Mouse (Mus musculus): Measurements from ENCODE around the gene Olfr603.
"Not testable (repeated sequence)": the region's sequence is repeated elsewhere in the genome, so short reads cannot be mapped to it uniquely, and the experiment has no call there.

Olfr603 gene

DNA sequence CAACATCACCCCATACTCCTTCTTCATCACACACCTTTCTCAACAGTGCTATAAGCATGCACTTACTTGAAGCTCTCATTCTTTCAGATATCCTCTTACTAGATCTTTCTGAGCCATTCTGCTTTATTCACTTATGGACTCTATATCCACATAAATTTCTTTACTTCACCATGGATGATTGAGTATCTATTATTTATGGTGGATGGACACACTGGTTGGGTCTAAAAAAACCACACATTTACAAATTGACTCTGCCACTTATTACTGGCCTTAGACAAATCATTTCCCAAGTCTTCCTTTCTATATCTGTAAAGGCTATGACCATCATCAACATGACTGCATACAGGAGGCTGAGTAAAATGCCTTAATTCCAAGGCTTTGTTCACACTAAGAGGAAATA is at the start of gene Olfr603:
Olfr603 (minus strand) TSS at position 101 of the 400 bp plus-strand sequence.
- no peak for DNase-seq

DNA sequence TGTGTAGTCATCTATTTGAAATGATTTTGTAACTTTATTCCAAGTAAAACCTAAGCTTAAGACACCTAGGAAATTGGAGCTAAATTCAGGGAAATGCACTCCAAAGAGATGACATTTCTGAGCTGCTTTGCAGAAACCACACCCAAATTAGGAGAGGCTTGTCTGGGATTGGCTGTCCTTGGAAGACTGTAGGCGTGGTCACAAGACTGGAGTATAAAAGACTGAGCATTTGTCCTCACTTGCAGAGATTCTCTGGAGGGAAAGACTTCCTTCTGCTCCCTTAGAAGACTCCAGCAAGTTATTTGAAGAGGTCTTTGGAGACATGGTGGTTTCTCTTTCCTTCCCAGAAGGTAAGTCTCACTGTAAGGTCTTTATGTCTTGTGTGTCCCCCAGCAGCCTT is 28.8 kb upstream of the Olfr603 start, which contains the start of gene Usp17lc:
Usp17lc (plus strand) TSS at position 301 of the 400 bp plus-strand sequence.
- DNase-seq = not testable (repeated sequence)

DNA sequence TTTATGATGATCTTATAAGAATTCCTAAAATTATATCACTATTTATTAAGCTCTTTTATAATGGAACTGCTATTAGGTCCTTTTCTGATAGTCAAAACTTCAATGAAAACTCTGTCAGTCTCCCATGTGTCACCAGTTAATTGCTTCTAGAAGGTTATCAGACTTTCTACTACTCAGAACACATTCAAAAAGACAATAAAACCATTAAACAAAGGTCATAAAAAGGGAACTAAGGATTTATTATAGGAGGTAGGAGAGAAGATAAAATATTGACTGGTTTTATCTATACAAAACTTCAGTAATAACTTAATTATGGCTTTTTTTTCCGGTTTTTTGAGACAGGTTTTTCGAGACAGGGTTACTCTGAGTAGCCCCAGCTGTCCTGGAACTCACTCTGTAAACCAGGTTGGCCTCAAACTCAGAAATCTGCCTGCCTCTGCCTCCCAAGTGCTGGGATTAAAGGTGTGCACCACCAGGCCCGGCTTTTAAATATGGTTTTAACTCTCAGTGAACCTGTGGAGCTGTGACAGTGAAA is 20.6 kb upstream of the Olfr603 start:
- not testable (repeated sequence) for DNase-seq

DNA sequence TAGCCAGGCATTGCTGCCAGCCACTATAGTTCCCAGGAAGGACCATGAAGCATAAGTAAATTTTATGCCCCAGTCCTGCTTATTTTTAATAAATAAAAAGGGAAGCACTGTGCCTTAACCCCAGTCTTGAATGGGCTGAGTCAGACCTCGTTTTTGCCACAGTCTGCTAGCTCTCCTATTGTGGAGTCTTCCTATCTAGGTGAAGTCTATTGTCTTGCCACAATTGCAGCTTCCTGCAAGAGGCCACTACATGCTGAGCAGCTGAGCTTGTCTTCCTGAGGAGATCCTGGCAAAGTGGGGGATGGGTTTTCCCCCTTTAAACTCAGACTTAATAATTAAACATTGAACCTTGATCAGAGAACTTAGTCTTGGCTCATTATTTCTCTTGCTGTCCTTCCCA is 13.0 kb upstream of the Olfr603 start:
- no peak for DNase-seq

DNA sequence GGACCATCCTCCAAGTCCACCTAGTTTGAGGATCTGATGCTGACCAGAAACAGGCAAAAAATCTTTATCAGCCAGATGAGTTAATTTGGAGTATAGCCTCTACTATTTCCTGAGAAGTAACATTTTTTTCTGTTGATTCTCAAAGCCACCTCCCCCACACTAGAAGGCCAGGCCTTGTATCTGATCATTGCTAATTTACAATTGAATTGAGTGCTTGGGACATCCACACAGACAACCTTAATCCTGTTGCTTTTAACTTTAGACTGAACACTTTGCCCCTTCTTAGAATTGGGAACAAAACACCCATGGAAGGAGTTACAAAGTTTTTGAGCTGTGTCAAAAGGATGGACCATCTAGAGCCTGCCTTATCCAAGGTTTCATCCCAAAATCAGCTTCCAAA is 11.8 kb upstream of the Olfr603 start:
- no peak for DNase-seq

DNA sequence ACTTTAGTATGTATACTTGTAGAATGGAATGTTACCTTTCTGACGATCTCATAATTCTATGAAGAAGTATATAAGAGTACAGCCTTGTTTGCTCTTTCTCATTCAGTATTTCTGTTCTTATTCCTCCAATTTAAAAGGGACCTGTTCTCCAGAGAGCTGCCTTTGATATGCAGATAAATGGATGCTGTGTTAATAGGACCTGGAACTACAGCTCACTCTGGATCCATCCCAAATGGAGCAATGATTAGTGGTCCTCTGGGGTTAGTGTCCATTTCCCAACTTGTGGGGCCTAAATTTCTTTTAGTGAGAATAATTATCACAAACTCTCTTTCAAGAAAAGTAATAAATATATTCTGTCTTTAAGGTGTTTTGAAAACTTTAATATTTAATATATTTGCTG is 23.4 kb downstream of the Olfr603 start, which contains the start of gene Olfr601:
Olfr601 (minus strand) TSS at position 101 of the 400 bp plus-strand sequence.
- no peak for DNase-seq

DNA sequence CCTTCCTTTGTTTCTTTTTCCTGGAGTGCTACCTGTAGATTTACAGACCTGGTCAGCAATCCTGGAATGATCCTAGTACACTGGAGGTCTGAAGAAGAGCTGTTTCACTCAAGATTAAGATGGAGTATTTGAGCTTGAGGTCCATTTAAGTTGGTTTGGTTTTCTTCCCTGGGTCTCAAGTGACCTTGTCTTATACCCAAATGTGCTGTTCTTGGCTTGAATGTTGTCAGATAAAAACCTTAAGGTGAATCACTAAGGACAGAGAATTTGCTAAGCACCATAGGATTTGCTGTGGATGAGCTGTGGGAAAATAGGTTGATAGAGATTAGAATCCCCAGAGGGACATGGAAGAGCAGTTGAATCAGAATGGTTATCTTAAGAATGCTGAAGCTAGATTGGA is 36.4 kb downstream of the Olfr603 start, which contains the start of gene Olfr600:
Olfr600 (minus strand) TSS at position 101 of the 400 bp plus-strand sequence.
- DNase-seq = no peak

DNA sequence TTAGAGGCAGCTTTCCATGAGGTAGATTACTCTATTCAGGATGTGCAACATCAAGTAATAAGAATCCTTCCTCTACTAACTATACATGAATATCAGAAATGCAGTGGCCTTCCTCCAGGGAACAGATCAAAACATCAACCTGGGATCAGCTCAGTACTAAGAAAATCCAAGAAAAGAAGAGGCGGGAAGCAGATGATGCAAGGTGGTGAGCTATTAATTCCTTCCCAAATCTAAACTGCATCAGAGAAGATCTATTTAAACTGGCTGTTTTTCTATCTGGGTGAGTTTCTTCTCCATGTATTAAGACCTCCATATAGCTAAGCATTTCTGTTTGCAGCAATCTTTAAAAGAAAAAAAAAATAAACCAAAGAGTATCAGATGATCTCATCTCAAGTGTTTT is 50.4 kb downstream of the Olfr603 start, which contains the start of gene Olfr599:
Olfr599 (plus strand) TSS at position 301 of the 400 bp plus-strand sequence.
- no peak for DNase-seq
